Mouse (Mus musculus): ENCODE results near the gene Nr2c2ap. TPM values are rescaled to one million over a fixed set of nuclear protein-coding genes. Genes with fewer than 3 reads are reported as not detected.

The Nr2c2ap gene
- polyA plus RNA-seq, 1 experiment from 2014 or later: 30.1 TPM

- H3K36me3 ChIP-seq (ENCODE audit: insufficient read depth, low read length): no peaks in the 10 kb centered on the region
- H3K4me3 ChIP-seq (replicated peaks; ENCODE audit: low read depth, low read length): peak overlapping the region; percentile 16
- TF ChIP-seq CTCF (IDR thresholded peaks at IDR 0.05; ENCODE audit: low read depth): peak; percentile 70
- peaks cover 70% of the 10 kb centered on the region for H3K27me3 ChIP-seq (ENCODE audit: insufficient read depth, low read length)
- no peak overlapping the region for H3K9ac ChIP-seq (ENCODE audit: low read depth, low read length)
- peak overlapping the region; percentile 49 for H3K4me2 ChIP-seq (ENCODE audit: low read length)
- ATAC-seq (replicated peaks; ENCODE audit: low FRiP score, low read depth): peak; percentile 36; the same call in 1 of the 2 replicates
- no peaks in the 10 kb centered on the region for H3K9me3 ChIP-seq (replicated peaks; ENCODE audit: low read length)
- no peak overlapping the region for H3K27ac ChIP-seq
- peaks cover 10% of the 10 kb centered on the region for H3K4me1 ChIP-seq (replicated peaks; ENCODE audit: insufficient read depth, low read length)
- 4% methylated on average over 56 of the region's 56 CpGs for WGBS
- peak; percentile 57 for DNase-seq (ENCODE audit: low spot score)
Observed at GRCm38 (mm10) chr8:70087836-70088650, 43.1 kb upstream of the Nr2c2ap start.

- Histone ChIP-seq H3K9ac (ENCODE audit: low read depth, low read length) (no peak overlapping the region), H3K36me3 (ENCODE audit: insufficient read depth, low read length) (no peaks in the 10 kb centered on the region), H3K4me2 (ENCODE audit: low read length) (no peak overlapping the region), H3K4me1 (replicated peaks; ENCODE audit: insufficient read depth, low read length) (peaks cover 3% of the 10 kb centered on the region; the same call in 1 of the 2 replicates), H3K9me3 (replicated peaks; ENCODE audit: low read length) (no peaks in the 10 kb centered on the region), H3K27ac (no peak overlapping the region), H3K27me3 (ENCODE audit: insufficient read depth, low read length) (peaks cover 56% of the 10 kb centered on the region), H3K4me3 (replicated peaks; ENCODE audit: low read depth, low read length) (no peak overlapping the region)
- ATAC-seq (replicated peaks; ENCODE audit: low FRiP score, low read depth) (no peak), DNase-seq (ENCODE audit: low spot score) (no peak)
- no peak for TF ChIP-seq CTCF (IDR thresholded peaks at IDR 0.05; ENCODE audit: low read depth)
- WGBS: 68% methylated on average over 9 of the region's 9 CpGs
Observed at GRCm38 (mm10) chr8:70089296-70089960, 41.7 kb upstream of the Nr2c2ap start.

- no peaks in the 10 kb centered on the region for H3K36me3 ChIP-seq (ENCODE audit: insufficient read depth, low read length)
- no peak for DNase-seq (ENCODE audit: low spot score)
- no peaks in the 10 kb centered on the region for H3K4me1 ChIP-seq (replicated peaks; ENCODE audit: insufficient read depth, low read length)
- WGBS: 54% methylated on average over 8 of the region's 8 CpGs
- no peak overlapping the region for H3K9ac ChIP-seq (ENCODE audit: low read depth, low read length)
- no peak overlapping the region for H3K27ac ChIP-seq
- ATAC-seq (replicated peaks; ENCODE audit: low FRiP score, low read depth): no peak
- H3K9me3 ChIP-seq (replicated peaks; ENCODE audit: low read length): no peaks in the 10 kb centered on the region
- H3K27me3 ChIP-seq (ENCODE audit: insufficient read depth, low read length): peaks cover 24% of the 10 kb centered on the region
- no peak overlapping the region for H3K4me3 ChIP-seq (replicated peaks; ENCODE audit: low read depth, low read length)
- H3K4me2 ChIP-seq (ENCODE audit: low read length): no peak overlapping the region
- TF ChIP-seq CTCF (IDR thresholded peaks at IDR 0.05; ENCODE audit: low read depth): no peak
Observed at GRCm38 (mm10) chr8:70092786-70093185, 38.3 kb upstream of the Nr2c2ap start.

- no peak overlapping the region for H3K9ac ChIP-seq (ENCODE audit: low read depth, low read length)
- H3K4me2 ChIP-seq (ENCODE audit: low read length): no peak overlapping the region
- no peaks in the 10 kb centered on the region for H3K27me3 ChIP-seq (ENCODE audit: insufficient read depth, low read length)
- ATAC-seq (replicated peaks; ENCODE audit: low FRiP score, low read depth) (no peak), DNase-seq (ENCODE audit: low spot score) (no peak)
- no peak for TF ChIP-seq CTCF (IDR thresholded peaks at IDR 0.05; ENCODE audit: low read depth)
- no peaks in the 10 kb centered on the region for H3K36me3 ChIP-seq (ENCODE audit: insufficient read depth, low read length)
- WGBS: 75% methylated on average over 8 of the region's 8 CpGs
- no peaks in the 10 kb centered on the region for H3K4me1 ChIP-seq (replicated peaks; ENCODE audit: insufficient read depth, low read length)
- no peak overlapping the region for H3K4me3 ChIP-seq (replicated peaks; ENCODE audit: low read depth, low read length)
- no peaks in the 10 kb centered on the region for H3K9me3 ChIP-seq (replicated peaks; ENCODE audit: low read length)
- no peak overlapping the region for H3K27ac ChIP-seq
Observed at GRCm38 (mm10) chr8:70099276-70099675, 31.9 kb upstream of the Nr2c2ap start.

- Histone ChIP-seq H3K9ac (ENCODE audit: low read depth, low read length) (no peak overlapping the region), H3K9me3 (replicated peaks; ENCODE audit: low read length) (no peaks in the 10 kb centered on the region), H3K36me3 (ENCODE audit: insufficient read depth, low read length) (no peaks in the 10 kb centered on the region), H3K27me3 (ENCODE audit: insufficient read depth, low read length) (no peaks in the 10 kb centered on the region), H3K4me2 (ENCODE audit: low read length) (no peak overlapping the region), H3K4me3 (replicated peaks; ENCODE audit: low read depth, low read length) (no peak overlapping the region), H3K4me1 (replicated peaks; ENCODE audit: insufficient read depth, low read length) (no peaks in the 10 kb centered on the region), H3K27ac (no peak overlapping the region)
- 77% methylated on average over 8 of the region's 8 CpGs for WGBS
- TF ChIP-seq CTCF (IDR thresholded peaks at IDR 0.05; ENCODE audit: low read depth): no peak
- DNase-seq (ENCODE audit: low spot score) (no peak), ATAC-seq (replicated peaks; ENCODE audit: low FRiP score, low read depth) (no peak)
Observed at GRCm38 (mm10) chr8:70100241-70100640, 30.9 kb upstream of the Nr2c2ap start.

- H3K27me3 ChIP-seq (ENCODE audit: insufficient read depth, low read length): no peaks in the 10 kb centered on the region
- H3K9ac ChIP-seq (ENCODE audit: low read depth, low read length): no peak overlapping the region
- peak; percentile 54 for DNase-seq (ENCODE audit: low spot score)
- H3K4me2 ChIP-seq (ENCODE audit: low read length): no peak overlapping the region
- no peak overlapping the region for H3K27ac ChIP-seq
- peak; percentile 68; the same call in 1 of the 2 replicates for ATAC-seq (replicated peaks; ENCODE audit: low FRiP score, low read depth)
- 15% methylated on average over 6 of the region's 6 CpGs for WGBS
- peak; percentile 68 for TF ChIP-seq CTCF (IDR thresholded peaks at IDR 0.05; ENCODE audit: low read depth)
- H3K9me3 ChIP-seq (replicated peaks; ENCODE audit: low read length): no peaks in the 10 kb centered on the region
- no peaks in the 10 kb centered on the region for H3K36me3 ChIP-seq (ENCODE audit: insufficient read depth, low read length)
- no peaks in the 10 kb centered on the region for H3K4me1 ChIP-seq (replicated peaks; ENCODE audit: insufficient read depth, low read length)
- no peak overlapping the region for H3K4me3 ChIP-seq (replicated peaks; ENCODE audit: low read depth, low read length)
Observed at GRCm38 (mm10) chr8:70104506-70104905, 26.6 kb upstream of the Nr2c2ap start.
